Mouse (Mus musculus) large intestine, adult 2 months (tissue): ENCODE data around the gene Fam69b. TPM values are rescaled to one million over a fixed set of nuclear protein-coding genes. Genes with fewer than 3 reads are reported as not detected.

ENCODE experiments used
- DNase-seq: peaks from one replicate; pipeline ENCODE4 v3.0.0-alpha.2; 2012; ENCODE audit warnings: low read depth, low spot score
- WGBS: fragments of 180-500 bp; shearing (Covaris S2); methylation state at CpG from one replicate; pipeline ENCODE4 v1.1.7; 2018; 5-methylcytosine and 5-hydroxymethylcytosine counted together
- polyA plus RNA-seq: library from polyadenylated mRNA; depleted of rRNA; stranded (reverse); fragments of >200 nt; gene quantifications from 2 replicates; pipeline ENCODE4 v1.2.3, GENCODE M21; 2012

Gene Fam69b
- polyA plus RNA-seq, 1 experiment = 6.3 TPM

DNA sequence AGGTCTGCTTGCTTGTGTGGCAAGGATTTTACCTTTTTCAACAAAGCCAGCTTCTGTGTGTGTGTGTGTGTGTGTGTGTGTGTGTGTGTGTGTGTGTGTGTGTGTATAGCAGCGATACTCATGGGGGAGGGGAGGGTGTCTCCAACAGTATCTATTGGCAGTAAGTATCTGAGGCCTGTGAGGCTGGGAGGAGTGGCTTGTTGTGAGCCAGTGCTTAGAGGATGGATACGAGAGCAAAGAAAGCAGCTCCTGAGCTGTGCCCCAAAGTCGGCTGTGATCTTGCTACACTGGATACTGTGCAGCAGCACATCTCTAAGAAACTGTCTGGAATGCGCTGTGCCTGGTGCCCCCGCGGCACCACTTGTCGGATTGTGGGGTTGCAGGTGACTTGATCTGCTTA is 10.3 kb upstream of the Fam69b start:
- WGBS = 71% methylated on average over 7 of the region's 7 CpGs
- DNase-seq = no peak

DNA sequence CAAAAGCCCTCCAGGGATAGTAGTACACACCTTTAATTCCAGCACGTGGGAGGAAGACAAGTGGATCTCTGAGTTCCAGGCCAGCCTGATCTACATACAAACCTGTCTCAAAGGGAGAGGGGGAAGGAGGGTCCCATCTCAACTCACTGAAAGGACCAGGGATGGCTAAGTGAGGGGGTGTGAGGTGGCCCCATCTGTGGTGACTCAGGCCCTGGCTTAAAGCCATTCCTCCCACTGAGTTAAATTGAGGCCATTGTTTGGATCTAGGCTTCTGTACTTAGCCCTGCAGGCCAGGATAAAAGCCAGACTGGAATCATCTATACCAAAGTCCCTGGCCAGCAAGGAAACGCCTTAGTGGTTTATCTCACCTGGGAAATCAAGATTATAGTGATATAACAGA is 7.0 kb upstream of the Fam69b start:
- WGBS = 27% methylated on average over 2 of the region's 2 CpGs
- DNase-seq = no peak

DNA sequence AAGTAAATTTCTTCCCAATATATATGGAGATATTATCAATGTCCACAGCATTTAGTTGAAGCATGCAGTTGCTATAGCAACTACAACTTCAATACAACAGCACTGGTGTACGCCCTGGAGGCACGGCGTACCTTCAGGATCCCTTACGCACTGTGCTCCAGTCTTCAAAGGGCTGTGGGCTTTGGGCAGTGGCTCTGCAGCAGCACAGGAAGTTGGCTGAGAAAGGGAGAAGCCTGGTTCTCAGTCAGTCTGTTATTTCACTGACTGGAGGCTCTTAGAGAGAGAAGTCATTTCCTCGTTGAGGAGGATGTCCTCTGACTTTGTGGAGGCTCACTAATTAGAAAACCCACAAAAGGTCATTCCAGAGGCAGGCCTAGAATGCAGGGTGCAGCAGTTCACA is 5.3 kb upstream of the Fam69b start:
- DNase-seq = no peak
- 69% methylated on average over 5 of the region's 5 CpGs for WGBS

DNA sequence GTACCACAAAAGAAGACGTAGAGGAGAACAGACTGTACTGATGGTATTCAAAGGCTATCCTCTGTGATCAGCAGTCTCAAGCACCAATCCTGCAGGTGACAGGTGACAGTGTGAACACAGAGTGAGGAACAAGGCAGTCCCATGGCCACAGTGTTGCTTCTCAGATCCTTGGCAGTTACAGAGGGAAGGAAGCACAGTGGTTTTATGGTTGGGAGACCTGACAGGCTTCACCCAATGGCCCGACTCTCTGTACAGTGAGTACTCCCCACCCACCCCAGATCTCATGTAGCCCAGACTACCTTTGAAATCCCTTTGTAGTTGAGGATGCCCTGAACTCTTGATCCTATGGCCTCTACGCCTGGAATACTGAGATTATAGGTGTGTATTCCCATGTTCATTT is 2.8 kb upstream of the Fam69b start:
- no peak for DNase-seq
- WGBS = 78% methylated on average over 3 of the region's 3 CpGs

DNA sequence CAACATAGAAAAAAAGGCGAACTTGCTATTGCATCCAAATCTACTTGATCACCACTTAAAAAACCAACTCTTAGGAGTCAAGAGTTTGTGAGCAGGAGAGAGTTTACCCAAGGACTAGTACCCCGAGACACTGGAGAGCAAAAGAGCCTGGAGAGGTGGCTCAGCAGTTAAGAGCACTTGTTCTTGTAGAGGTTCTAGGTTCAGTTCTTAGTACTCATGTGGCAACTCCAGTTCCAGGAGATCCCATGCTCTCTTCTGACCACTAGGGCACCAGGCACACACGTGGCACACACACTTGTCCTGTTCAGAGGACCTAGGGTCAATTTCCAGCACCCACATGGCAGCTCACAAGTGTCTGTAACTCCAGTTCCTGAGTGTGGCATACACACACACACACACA is 2.2 kb upstream of the Fam69b start:
- WGBS = 64% methylated on average over 3 of the region's 3 CpGs
- no peak for DNase-seq

DNA sequence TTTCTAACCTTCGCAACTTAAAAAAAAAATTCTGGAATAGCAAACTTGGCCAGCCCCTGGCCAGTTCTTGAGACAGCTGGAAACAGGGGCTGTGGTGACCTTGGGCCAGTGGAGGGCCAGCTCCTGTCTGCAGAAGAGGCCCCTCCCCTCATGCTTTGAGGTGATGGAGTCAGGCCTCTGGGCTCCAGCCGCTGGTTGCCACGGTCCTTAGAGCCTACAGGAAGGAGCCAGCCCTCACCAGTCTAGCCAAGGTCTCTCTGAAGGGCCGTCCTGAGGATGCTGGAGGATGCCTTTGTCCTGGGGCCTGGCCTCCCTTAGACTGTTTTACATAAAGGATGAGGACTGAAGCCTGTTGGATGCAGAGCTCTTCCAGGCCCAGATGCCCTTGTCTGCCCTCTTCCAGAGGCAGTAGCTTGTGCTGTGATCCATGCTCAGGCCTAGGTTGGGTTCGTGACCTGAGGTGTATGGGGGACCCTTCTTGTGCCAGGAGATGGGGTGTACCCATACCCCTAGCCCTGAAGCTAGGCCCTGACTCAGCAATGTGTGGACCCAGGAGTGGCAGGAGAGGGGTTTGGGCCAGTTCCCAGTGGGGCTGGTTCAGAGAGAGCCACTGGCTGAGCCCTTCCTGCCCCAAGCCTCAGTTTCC is 658 bp downstream of the Fam69b start:
- DNase-seq = no peak
- WGBS = 38% methylated on average over 5 of the region's 5 CpGs

DNA sequence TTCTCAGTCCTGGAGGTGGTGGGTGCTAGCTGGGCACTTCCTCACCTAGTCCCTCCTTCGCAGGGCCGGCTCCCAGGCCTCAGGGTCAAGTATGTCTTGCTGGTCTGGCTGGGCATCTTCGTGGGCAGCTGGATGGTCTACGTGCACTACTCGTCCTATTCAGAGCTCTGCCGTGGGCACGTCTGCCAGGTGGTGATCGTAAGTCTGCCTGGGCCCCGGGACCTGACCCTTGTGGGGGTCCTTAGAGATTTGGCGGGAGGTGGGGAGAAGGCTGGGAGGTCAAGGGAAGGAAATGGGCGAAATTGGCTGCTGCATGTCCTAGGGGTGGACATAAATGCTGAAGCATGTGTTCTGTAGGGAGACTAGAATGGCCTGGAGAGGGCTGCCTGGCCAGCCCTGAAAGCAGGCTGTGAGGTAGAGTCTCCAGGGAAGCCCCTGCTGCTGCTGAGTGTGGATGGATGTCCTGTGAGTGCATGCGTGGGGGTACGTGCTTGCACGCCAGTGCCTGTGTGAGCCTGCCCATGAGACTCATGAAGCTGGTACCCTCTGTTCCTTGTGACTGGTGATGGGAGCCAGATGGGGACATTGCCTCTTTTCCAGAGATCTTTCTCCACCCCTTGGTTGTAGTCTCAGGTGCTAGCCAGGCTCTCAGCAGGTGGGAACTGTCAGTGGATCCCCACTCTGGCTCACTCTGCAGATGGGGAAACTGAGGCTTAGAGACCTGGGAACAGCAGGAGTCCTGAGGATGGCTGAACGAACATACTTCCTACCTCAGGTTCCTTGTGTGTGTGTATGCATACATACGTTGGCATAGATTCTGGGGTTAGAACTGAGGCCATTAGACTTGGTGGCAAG is 4.5 kb downstream of the Fam69b start:
- 83% methylated on average over 16 of the region's 16 CpGs for WGBS

DNA sequence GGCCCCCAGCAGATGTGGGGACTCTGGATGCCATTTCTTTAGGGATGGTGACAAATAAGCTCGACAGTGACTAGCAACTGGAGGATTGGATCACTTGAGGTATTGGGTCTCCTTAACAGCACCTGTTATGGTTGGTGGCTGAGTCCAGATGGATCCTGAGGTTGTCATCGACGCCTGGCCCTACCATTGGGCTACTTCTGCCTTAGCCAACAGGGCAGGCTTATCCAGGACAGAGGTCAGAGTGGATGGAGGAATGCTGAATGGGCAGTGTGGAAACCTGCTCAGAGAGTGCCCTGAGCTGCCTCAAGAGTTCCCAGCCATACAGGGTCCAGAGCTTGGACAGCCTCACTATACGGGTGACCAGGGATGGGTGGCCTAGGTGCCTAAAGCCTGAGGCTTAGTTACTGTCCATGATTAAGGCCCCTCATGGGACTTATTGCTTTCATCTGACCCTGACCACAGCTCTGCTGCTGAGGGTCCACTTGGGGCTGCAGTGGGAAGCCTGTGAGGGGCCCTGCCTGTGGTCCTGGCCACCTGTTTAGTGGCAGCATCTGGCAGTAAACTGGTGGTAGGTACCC is 5.8 kb downstream of the Fam69b start:
- WGBS = 71% methylated on average over 4 of the region's 4 CpGs

More for the DNA sequence above, 4.5 kb downstream of the Fam69b start:
- DNase-seq = no peak

DNA sequence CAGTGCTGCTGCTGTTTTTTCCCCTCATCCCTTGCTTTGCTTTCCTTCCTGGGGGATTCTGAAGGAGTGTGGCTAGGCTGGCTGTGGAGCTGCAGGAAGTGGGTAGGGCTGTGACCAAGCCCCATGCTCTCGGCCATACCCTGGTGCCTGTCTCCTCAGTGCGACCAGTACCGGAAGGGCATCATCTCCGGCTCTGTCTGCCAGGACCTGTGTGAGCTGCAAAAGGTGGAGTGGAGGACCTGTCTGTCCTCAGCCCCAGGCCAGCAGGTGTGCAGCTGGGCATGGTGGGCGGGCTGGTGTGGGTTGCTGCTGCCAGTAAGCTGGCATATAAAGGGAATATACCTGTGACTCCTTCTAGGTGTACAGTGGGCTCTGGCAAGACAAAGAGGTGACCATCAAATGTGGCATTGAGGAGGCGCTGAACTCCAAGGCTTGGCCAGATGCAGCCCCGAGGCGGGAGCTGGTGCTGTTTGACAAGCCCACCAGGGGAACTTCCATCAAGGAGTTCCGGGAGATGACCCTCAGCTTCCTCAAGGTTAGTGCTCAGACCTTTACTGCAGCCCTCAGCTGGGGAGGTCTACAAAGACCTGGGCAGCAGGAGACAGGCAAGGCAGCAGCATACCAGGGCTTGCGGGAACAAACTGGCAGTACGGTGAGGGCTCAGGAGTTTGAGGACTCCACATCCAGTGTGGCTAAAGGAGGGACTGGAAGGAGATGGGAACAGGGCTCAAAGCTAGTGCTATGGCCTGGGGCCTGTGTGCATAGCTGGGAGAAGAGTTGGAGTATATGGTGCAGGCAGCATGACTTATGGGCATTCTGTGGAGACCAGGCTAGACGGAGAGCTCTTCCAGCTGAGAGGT is 6.6 kb downstream of the Fam69b start:
- WGBS = 71% methylated on average over 12 of the region's 12 CpGs

More for the DNA sequence above, 5.8 kb downstream of the Fam69b start:
- DNase-seq = no peak

DNA sequence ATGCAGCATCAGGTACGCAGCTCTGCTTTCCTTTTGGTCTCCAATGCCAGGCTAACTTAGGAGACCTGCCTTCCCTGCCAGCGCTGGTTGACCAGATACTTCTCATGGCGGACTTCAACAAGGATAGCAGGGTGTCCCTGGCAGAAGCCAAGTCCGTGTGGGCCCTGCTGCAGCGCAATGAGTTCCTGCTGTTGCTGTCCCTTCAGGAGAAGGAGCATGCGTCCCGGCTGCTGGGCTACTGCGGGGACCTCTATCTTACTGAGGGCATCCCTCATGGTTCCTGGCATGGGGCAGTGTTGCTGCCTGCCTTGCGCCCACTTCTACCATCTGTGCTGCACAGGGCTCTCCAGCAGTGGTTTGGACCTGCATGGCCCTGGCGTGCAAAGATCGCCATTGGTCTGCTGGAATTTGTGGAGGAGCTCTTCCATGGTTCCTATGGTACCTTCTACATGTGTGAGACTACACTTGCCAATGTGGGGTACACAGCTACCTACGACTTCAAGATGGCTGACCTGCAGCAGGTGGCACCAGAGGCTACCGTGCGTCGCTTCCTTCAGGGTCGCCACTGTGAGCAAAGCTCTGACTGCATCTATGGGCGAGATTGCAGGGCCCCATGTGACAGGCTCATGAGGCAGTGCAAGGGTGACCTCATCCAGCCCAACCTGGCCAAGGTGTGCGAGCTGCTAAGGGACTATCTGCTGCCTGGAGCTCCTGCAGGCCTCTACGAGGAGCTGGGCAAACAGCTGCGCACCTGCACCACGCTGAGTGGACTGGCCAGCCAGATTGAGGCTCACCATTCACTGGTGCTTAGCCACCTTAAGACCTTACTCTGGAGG is 7.5 kb downstream of the Fam69b start:
- no peak for DNase-seq
- WGBS = 81% methylated on average over 21 of the region's 21 CpGs

More for the DNA sequence above, 6.6 kb downstream of the Fam69b start:
- DNase-seq = no peak

DNA sequence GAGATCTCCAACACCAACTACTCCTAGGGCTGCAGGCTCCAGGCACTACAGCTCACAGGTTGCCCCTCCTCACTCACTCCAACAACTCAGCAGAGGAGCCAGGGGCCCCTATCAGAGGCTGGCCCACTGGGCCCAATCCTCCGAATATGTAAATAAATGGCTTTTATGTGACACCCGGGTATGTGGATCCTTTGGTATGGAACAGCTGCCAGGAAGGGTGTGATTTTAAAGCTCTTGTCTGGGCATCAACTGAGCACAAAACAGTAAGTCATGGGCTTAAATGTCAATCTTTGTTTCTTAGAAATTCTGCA is 8.0 kb downstream of the Fam69b start:
- DNase-seq = no peak
- WGBS = 44% methylated on average over 2 of the region's 2 CpGs

DNA sequence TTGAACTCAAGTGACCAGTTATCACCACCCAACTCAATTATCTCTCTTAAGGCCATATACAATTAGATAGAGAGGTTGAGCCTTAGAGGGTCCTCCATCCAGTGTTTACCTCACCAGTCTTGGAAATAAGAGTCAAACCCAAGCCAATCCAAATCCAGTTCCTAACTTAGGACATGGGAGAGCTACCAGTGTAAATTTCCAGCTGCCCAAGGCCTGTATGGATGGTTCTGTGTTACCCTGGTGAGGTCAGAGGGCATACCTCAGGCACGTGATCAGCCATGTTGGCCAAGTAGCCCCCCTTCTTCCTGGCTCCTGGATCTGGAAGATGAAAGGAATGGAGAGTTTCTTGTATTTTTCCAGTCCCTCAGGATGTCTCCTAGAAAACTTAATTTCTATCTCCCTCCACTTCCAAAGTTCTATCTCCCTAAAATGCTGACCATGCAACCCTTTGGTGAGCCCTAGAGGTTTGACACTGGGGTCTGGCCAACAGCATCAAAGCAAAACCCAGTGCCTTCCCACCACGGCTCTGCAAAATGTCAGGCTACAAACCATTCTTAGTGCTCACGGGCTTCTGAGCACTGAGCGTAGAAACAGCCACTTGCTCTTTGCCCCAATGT is 9.2 kb downstream of the Fam69b start:
- WGBS = 69% methylated on average over 4 of the region's 4 CpGs
- DNase-seq = no peak

DNA sequence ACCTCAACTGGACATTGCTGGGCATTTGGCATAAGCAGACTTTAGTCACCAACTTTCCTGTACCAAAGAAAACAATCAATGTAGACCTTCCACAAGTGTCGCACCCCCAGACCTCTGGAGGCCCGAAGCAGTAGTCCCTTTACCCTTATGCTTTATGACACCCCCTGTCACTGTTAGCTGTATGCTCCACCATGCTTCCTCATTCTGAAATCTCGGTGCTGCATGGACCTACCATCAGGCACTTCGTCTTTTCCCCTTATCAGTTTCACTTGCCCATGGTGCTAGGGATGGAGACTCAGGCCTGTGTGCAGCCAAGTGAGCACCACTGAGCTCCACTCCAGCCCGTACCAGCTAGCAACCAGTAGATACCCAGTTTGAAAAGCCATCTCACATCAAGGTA is 9.8 kb downstream of the Fam69b start:
- no peak for DNase-seq
- WGBS = 71% methylated on average over 5 of the region's 5 CpGs

DNA sequence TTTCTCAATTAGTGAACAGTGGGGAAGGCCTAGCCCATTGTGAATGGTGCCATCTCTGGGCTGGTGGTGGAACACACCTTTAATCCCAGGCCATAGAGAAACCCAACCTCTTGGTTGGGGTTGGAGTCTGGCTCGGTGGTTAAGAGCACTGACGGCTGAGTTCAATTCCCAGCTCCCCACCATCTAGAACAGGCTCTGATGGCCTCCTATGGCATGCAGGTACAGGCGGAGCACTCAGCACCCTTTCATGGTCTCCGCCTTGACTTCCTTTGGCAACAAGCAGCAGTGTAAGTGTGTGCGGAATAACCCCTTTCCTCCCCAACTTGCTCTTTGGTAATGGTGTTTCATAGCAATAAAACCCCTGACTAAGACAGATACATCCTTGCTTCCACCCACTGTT is 10.3 kb downstream of the Fam69b start:
- no peak for DNase-seq
- WGBS = 44% methylated on average over 5 of the region's 5 CpGs

DNA sequence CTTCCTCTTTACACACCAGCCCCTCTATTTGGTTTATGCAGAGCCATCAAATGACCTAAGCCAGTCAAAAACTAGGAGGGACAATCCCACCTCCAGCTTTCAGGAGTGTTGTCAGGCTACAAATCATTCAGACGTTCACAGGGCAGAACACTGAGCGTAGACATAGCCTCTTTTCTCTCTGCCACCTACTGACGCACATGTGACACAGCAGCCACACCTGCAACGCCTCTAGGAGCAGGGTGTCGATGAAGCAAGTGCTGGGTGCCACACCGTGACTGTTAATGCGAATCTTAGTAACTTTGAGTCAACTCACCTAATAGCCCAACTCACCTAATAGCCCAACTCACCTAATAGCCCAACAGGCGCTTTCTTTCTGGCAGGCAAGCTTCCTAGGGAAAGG is 10.8 kb downstream of the Fam69b start:
- 4% methylated on average over 8 of the region's 8 CpGs for WGBS
- DNase-seq = no peak

DNA sequence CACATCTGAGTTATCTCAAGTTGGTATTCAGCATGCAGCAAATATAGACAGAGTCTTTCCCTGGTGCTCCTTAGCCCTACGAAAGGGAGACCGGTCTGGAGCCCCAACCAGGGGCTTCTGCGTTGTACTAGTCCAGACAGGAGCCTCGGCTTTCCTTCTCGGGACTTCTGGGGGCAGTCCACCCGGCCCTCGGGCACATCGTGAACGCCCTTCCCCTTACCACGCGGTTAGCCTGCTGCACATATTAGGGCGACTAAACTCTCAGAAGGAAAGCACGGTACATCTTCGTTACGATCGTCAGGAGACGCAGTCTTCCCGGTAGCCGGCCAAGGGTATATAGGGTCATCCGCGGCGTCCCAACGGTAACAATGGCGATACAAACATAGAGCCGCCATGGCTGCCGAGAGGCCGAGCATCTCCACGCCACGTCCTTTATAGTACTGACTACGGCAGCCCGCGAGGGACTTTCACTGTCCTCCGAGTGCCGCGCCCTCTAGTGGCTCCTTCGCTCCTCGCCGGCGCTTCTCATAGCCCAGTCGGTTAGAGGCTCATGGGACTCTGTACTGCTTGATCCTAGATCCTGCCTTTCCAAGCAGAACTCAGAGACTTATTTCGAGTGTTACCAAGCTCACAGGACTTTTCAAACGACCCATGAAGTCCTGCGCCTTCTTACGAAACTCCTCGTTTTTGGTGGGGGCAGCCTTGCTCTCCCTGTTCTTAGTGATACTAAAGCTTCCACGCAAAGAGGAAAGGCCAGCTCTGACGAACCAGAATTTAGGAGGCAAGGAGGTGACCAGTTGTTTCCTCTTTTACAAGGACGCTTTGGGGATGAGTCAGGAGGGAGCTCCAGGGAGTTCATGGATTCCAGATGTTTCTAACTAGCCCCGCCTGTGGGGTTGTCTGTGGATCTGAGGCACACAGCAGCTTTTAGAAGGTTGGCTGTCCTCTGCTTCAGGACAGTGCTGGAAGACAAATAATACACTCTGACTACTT is 11.9 kb downstream of the Fam69b start:
- WGBS = 4% methylated on average over 49 of the region's 49 CpGs

DNA sequence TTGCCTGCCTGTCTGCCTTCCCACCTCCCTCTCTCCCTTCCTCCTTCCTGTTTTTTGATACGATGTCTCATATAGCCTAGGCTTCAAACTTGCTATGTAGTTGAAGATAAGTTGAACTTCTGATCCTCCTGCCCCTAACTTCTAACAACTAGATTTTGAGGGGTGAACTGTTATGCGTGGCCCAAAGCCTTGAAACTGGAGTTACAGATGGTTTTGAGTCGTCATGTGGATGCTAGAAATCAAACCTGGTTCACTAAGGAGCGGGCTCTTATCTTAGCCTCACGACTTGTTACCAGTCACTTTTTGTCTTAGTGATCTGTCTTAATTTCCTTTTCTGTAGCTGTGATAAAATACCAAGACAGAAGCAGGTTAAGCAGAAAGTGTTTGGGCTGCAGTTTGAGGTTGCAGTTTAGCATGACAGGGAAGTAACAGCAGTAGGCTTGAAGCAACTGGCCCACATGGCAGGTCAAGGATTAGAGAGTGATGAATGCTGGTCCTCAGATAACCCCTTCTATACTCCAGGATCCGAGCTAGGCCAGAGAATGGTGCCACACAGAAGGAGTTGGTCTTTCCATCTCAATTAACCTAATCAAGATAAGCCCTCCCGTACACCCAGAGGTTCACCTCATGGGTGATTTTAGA is 12.9 kb downstream of the Fam69b start:
- DNase-seq = no peak
- 88% methylated on average over 7 of the region's 7 CpGs for WGBS

More for the DNA sequence above, 11.9 kb downstream of the Fam69b start:
- peak; percentile 87 for DNase-seq
